Mouse (Mus musculus) right cerebral cortex, postnatal 14 days (tissue): Measurements from ENCODE around the gene Pbld1.

Source experiments
- DNase-seq: peaks from one replicate; pipeline ENCODE4 v3.0.0; 2022

The Pbld1 gene

DNA sequence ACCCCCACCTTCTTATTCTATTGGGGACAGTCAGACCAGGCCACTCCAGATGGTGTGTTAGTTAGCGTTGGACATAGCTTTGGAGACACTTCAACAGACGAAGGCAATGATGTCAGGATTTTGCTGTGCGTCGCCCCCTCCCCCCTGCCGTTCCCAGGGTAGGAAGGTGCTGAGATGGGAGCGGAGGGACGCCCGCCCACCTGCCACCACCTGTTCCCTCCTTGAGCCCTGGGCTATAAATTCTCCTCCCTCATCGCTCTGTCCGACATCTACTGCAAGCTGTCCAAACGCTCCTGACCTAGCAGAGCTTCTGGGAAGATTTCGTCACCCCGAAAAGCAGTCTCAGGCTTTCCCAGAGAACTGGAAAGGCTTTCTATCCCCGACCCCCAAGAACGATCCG is 39.6 kb downstream of the Pbld1 start, which contains the start of gene Atoh7:
Gene Atoh7, plus strand, starts transcription at position 131 of the 400 bp plus-strand sequence.
- peak; percentile 50 for DNase-seq

- peak; percentile 70 for DNase-seq
These were observed 40.1 kb downstream of the Pbld1 start for GRCm38 (mm10) chr10:63099941-63100562.

DNA sequence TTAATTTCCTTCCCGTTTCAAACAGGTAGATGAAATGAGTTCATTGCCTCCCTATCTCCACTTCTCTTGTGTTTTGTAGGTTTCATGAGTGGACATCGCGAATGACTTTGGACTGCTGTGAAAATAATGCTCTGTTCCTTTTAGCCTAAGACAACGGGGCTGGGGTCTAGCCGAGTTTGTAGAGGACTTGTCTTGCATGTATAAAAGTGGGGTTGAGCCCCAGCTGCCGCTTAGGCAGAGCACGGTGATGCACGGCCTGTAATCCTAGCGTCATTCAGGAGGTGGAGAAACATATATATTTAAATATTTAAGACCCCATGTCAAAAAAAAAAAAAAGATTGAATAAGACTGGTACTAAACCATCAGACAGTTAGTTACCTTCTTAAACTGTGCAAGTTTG is 40.7 kb downstream of the Pbld1 start:
- no peak for DNase-seq

DNA sequence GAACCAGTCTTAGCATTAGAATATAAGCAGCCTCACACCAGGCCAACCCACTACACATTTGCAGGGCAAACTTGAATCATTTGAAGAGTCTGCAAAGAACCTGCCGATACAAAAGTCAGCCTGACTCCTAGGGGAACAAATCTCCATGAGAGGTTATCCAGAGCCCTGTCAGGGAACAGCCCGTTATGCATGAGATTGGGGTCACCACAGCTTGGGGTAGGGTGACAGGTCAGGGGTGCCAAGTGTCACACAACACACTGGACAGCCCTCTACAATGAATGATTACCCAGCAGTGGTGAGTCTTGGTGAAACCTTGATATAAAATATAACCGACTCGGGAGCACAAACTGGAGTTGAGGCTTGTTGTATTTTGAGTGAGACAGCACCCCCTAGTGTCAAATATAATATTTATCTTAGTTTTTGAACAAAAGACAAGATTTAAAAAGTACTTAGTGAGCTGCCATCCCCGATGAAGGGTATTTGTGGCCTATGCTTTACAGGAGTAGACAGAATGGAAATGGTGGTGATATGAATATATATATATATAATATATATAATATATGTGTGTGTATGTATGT is 53.2 kb downstream of the Pbld1 start:
- no peak for DNase-seq

DNA sequence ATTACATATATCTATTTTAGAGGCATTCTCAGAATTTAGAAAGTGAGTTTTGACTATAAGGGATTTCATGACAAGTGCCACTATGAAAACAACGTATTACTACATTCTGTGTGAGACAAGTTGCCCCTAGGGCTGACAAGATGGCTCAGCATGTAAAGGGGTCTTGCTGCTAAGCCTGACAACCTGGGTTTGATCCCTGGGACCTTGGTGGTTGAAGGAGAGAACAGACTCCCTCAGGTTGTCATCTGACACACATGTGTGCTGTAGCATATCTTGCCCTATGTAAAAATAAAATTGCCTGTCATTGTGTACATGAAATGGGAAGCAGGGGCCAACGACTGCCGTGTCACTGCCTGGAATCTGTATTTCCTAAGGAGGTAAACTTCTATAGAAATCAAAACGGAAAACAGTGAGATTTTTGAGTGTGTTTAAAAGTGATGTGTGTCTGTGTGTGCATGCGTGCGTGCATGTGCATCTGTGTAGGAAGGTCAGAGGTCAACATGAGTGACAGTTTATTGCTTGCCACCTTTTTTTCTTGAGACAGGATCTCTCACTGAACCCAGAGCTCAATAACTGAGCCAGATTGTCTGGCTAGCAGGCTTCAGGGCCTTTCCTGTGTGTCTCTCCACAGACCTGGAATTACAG is 53.9 kb downstream of the Pbld1 start:
- DNase-seq = no peak

DNA sequence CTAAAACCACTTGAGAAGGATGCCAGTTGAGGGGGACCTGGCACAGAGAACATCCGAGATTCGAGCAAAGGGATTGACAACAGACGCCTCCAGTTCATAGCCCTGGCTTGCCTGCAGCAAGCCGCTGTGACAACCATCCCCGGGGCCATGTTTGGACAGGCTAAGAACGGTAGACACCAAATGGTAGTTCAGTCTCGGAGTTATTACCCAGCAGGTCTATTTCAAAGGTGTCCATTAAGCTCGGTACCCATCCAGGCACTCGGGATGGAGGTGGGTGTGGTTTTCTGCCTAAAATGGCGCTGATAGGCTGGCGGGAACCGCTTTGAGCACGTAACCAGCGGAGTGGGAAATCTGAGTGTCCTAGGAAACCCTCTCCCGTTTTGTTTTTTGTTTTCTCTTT is 55.9 kb downstream of the Pbld1 start:
- no peak for DNase-seq

- no peak for DNase-seq
These were observed 56.4 kb downstream of the Pbld1 start for GRCm38 (mm10) chr10:63116376-63116775.

GRCm38 (mm10) chr10:63117583-63117982 is 57.6 kb downstream of the Pbld1 start:
- no peak for DNase-seq

- DNase-seq = no peak
These were observed 60.0 kb downstream of the Pbld1 start for GRCm38 (mm10) chr10:63119916-63120315.

DNA sequence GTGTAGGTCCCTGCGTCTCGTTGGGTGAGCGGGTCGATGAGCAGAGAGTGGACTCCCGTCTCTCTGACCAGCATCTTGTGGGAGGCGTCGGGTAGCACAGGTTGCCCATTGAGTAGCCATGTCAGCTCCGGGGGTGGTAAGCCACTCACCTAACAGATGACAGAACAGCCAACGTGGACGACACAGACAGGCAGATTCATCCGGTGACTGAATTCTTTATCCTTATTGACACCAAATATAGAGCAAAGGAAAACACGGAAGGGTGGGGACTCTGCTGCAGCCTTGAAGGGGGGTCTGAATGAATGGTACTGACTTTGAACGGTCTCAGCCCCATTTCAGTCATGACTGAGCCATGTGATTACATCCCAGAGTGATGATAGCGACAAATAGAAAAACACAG is 62.0 kb downstream of the Pbld1 start:
- DNase-seq = no peak

GRCm38 (mm10) chr10:63122516-63122915 is 62.6 kb downstream of the Pbld1 start:
- DNase-seq = no peak

DNA sequence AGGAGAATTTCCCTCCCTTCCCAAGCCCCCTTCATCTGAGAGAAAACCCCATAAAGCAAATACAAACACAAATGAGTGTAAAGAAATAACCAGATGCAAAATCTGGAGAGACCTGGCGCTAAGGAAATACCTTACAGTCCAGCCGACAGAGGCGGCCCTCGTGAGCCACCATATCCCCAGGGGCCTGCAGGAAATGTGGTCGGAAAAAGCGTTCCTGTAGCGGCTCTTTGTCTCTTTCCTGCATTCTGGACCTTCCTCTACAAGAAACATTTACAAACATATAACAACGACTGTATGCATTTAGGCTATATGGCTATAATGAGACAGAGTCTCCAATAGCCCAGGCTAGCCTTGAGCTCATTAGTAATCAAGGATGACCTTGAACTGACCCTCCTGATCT is 63.2 kb downstream of the Pbld1 start:
- no peak for DNase-seq

- DNase-seq = no peak
These were observed 64.1 kb downstream of the Pbld1 start for GRCm38 (mm10) chr10:63124016-63124415.

DNA sequence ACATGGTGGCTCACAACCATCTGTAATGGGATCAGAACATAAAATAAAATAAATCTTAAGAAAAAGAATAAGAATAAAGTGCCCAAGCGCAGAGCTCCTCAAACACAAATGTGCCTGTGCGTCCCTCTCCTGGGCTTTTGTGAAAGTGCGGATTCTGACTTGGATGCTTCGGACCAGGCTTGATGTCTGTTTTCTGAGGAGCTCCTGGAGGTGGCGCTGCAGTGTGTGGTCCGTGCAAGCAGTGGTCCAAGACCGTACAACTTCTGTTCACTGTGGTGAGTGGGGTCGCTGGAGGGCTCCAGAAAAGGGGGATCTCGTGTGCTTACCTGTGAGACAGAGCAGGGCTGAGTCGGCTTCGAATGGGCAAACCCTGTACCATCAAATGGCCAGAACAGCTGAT is 65.4 kb downstream of the Pbld1 start:
- no peak for DNase-seq

DNA sequence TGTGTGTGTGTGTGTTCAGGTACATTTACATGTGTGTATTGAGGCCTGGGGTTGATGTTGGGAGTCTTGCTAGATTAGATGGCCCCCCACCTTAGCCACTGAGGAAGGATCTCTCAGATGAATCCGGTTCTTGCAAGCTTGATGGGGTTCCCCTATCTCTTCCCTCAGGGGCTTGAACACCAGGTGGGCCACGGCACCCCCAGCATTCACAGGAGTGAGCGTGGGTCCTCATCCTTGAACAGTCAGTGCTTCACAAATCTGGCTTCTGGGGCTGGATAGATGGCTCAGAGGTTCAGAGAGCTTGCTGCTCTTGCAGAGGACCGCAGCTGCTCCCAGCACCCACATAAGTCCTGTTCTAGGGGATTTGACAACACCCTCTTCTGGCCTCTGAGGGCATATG is 66.2 kb downstream of the Pbld1 start:
- no peak for DNase-seq

GRCm38 (mm10) chr10:63127156-63127555 is 67.2 kb downstream of the Pbld1 start:
- no peak for DNase-seq
